Mouse (Mus musculus) midbrain, embryonic 16.5 days (tissue): ENCODE measurements around the gene Gm44790. TPM values are rescaled to one million over a fixed set of nuclear protein-coding genes. Genes with fewer than 3 reads are reported as not detected.
"Not testable (repeated sequence)": the region's sequence is repeated elsewhere in the genome, so short reads cannot be mapped to it uniquely, and the experiment has no call there.

Experiments
- ATAC-seq: fragments of 200-750 bp; cut with Nextera tagmentation; 2 replicates; pipeline ENCODE4 v1.8.0; 2017; ENCODE audit warnings: moderate TSS enrichment
- H3K27ac ChIP-seq: fragments of 300-500 bp; sonication (generic); 2 replicates; pipeline ENCODE4 v1.5.1; 2014; ENCODE audit warnings: mild to moderate bottlenecking, low read length, mixed read lengths
- H3K27me3 ChIP-seq: fragments of 300-500 bp; sonication (generic); 2 replicates; pipeline ENCODE4 v1.6.1; 2014; ENCODE audit warnings: low read depth, low read length, mixed read lengths; ENCODE audit not compliant: control insufficient read depth, insufficient read depth
- H3K36me3 ChIP-seq: fragments of 300-500 bp; sonication (generic); 2 replicates; pipeline ENCODE4 v1.6.1; 2014; ENCODE audit warnings: mild to moderate bottlenecking, low read length, moderate library complexity, mixed read lengths; ENCODE audit not compliant: control insufficient read depth, insufficient read depth
- H3K4me1 ChIP-seq: fragments of 300-500 bp; sonication (generic); 2 replicates; pipeline ENCODE4 v1.6.1; 2014; ENCODE audit warnings: mild to moderate bottlenecking, low read length, mixed read lengths; ENCODE audit not compliant: control insufficient read depth, insufficient read depth
- H3K4me2 ChIP-seq: fragments of 300-500 bp; sonication (generic); 2 replicates; pipeline ENCODE4 v1.6.1; 2014; ENCODE audit warnings: mild to moderate bottlenecking, low read length, mixed read lengths
- H3K4me3 ChIP-seq: fragments of 300-500 bp; sonication (generic); 2 replicates; pipeline ENCODE4 v1.5.1; 2014; ENCODE audit warnings: low read depth, mild to moderate bottlenecking, low read length, moderate library complexity, mixed read lengths
- H3K9ac ChIP-seq: fragments of 300-500 bp; sonication (generic); 2 replicates; pipeline ENCODE4 v1.6.1; 2014; ENCODE audit warnings: low read depth, low read length, mixed read lengths
- H3K9me3 ChIP-seq: fragments of 300-500 bp; sonication (generic); replicated peaks from 2 replicates; pipeline ENCODE4 v1.6.1; 2014; ENCODE audit warnings: mild to moderate bottlenecking, low read length, mixed read lengths; ENCODE audit not compliant: control insufficient read depth, poor library complexity, severe bottlenecking
- WGBS: fragments of 180-500 bp; shearing (Covaris S2); extraction: QIAGEN DNeasy Blood & Tissue Kit; methylation state at CpG from one replicate; pipeline ENCODE4 v1.1.7; 2014; 5-methylcytosine and 5-hydroxymethylcytosine counted together
- polyA plus RNA-seq: library from polyadenylated mRNA; unstranded; fragments of >200 nt; fragmentation: Nextera tagmentation; extraction: Ambion mirVana; gene quantifications from 2 replicates; pipeline ENCODE4 v1.2.1, GENCODE M21; 2015

Gm44790 gene
- polyA plus RNA-seq, 1 experiment from 2014 or later: not detected

DNA sequence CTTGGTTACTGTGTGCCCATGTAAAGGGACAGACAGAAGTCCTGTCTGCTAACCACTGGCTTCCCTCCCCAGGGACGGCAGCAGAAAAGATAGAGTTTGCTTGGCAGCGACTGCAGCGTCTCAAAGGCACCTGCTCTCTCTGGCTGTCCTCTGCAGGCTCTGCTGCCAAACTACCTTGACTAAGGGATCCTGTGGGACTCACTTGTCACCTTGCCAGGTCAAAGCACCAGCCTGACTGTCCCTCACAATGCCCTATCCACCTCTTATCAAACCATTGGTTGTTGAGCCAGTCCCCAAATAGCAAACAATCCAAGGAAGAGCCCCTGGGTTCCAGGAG lies 61.7 kb downstream of the Gm44790 start:
- Histone ChIP-seq H3K4me1 (peaks cover 16% of the 10 kb centered on the region), H3K9me3 (no peaks in the 10 kb centered on the region), H3K27ac (peak overlapping the region; percentile 95), H3K4me2 (peak overlapping the region; percentile 55; the same call in 1 of the 2 replicates), H3K27me3 (no peaks in the 10 kb centered on the region), H3K4me3 (no peak overlapping the region), H3K36me3 (no peaks in the 10 kb centered on the region), H3K9ac (peak overlapping the region; percentile 72; the same call in 1 of the 2 replicates)
- peak; percentile 6; the same call in 1 of the 2 replicates for ATAC-seq
- 23% methylated on average over 3 of the region's 3 CpGs for WGBS

DNA sequence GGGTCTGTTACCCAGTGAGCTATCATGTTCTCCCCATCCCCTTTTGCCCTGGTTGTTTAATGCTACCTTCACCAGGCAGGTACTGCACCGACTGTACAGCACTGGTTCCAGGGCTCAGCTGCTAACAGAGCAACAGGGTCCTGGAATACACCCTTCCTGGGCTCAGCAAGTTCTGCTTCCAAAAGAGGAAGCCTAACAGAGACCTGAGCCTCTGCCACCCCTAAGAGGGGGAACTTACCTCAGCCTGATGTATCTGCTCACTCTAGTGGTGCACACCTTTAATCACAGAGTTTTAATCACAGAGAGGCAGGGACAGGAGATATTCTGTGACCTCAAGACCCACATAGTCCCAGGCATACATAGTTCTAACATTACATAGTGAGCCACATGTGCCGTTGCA lies 63.5 kb downstream of the Gm44790 start:
- Histone ChIP-seq H3K9ac (no peak overlapping the region), H3K36me3 (no peaks in the 10 kb centered on the region), H3K4me1 (peaks cover 16% of the 10 kb centered on the region), H3K4me2 (no peak overlapping the region), H3K27me3 (no peaks in the 10 kb centered on the region), H3K4me3 (no peak overlapping the region), H3K9me3 (no peaks in the 10 kb centered on the region), H3K27ac (no peak overlapping the region)
- no peak for ATAC-seq
- 98% methylated on average over 2 of the region's 2 CpGs for WGBS

DNA sequence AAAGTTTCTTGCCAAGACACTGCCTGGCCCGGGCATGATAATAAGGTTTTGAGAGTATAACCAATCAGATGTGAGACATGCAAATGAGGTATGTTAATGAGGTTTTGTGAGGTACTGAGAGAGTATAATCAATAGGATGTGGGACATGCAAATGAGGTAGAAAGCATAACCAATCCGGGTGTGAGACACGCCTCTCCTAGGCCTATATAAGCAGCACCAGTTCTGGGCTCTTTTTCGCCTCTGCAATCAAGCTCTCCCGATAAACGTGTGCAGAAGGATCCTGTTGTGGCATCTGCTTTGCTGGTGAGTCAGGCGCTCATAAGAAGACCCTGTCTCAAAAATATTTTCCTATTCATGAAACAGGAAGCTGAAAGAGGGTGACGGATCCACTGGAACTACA lies 64.0 kb downstream of the Gm44790 start:
- not testable (repeated sequence) for H3K27me3 ChIP-seq, H3K9ac ChIP-seq, H3K4me2 ChIP-seq, H3K9me3 ChIP-seq, H3K36me3 ChIP-seq, ATAC-seq, H3K4me3 ChIP-seq, H3K27ac ChIP-seq
- WGBS: 90% methylated on average over 8 of the region's 8 CpGs
- peaks cover 16% of the 10 kb centered on the region for H3K4me1 ChIP-seq

DNA sequence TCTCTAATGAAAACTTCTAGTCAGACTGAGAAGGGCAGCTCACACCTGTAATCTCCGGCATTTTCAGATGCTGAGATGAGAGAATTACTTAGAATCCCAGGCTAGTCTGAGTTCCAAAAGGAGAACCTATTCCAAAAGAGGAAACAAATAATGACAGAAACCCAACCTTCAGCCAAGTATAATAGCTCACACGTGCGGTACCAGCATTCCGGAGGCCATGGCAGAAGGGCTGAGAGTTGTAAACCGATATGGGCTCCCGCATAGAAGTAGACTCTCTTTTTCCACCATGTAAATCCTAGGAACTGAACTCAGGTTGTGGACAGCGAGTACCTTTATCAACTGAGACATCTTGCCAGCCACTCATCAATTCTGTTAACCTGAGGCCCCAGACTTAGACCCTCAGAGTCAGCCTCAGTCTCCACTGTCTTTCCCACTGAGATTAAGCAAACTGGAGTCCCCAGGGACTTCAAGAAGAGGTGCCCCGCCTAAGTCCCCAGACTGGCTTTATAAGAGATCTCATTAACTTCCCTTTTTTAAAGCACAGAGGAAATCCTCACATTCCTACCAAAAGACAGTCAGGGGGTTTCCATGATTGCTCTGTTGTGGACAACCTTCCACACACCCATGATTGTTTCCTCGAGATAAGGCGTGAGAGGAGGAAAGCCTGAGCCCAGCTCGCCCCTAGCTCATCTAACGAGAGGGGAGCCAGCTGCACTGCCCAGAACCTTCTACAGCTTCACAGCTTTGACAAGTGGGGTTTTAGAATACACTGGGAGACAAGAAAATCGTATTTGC lies 67.2 kb downstream of the Gm44790 start:
- no peak overlapping the region for H3K4me2 ChIP-seq
- no peaks in the 10 kb centered on the region for H3K9me3 ChIP-seq
- no peaks in the 10 kb centered on the region for H3K36me3 ChIP-seq
- H3K27me3 ChIP-seq: no peaks in the 10 kb centered on the region
- H3K4me3 ChIP-seq: no peak overlapping the region
- no peak for ATAC-seq
- H3K4me1 ChIP-seq: no peaks in the 10 kb centered on the region
- no peak overlapping the region for H3K27ac ChIP-seq
- H3K9ac ChIP-seq: no peak overlapping the region
- 71% methylated on average over 13 of the region's 13 CpGs for WGBS

DNA sequence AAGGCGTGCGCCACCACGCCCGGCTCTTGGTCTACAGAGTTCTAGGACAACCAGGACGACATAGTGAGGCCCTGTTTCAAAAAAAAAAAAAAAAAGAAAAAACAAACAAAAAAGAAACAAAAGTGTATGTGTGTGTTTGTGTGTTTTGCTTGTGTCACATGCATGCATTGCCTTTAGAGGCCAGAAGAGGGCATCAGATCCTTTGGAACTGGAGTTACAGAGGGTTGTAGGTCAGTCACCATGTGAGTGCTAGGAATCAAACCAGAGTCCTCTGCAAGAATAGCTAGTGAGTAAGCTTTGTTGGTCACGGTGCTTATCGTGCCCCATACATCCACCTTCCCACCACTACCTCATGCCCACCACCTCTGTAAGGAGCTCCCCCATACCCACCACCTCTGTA lies 68.3 kb downstream of the Gm44790 start:
- no peak overlapping the region for H3K27ac ChIP-seq
- WGBS: 93% methylated on average over 7 of the region's 7 CpGs
- H3K9me3 ChIP-seq: no peaks in the 10 kb centered on the region
- no peak overlapping the region for H3K9ac ChIP-seq
- H3K4me1 ChIP-seq: no peaks in the 10 kb centered on the region
- H3K4me3 ChIP-seq: no peak overlapping the region
- H3K4me2 ChIP-seq: no peak overlapping the region
- H3K27me3 ChIP-seq: no peaks in the 10 kb centered on the region
- no peaks in the 10 kb centered on the region for H3K36me3 ChIP-seq
- no peak for ATAC-seq

Other genes with a start within 250 kb of the Gm44790 start
- gene Tgfa, start 231.4 kb upstream of the Gm44790 start, polyA plus RNA-seq: 13.1 and 14.7 TPM in 2 replicates
- gene Fam136a, start 61.0 kb upstream of the Gm44790 start, polyA plus RNA-seq: 120 and 124 TPM in 2 replicates
- 280 and 327 TPM in 2 replicates for gene Snrpg, start 55.4 kb upstream of the Gm44790 start, polyA plus RNA-seq
- 93.6 and 100 TPM in 2 replicates for gene Pcyox1, start 29.5 kb upstream of the Gm44790 start, polyA plus RNA-seq
- gene Tia1, start 22.4 kb upstream of the Gm44790 start, polyA plus RNA-seq: 313 and 356 TPM in 2 replicates
- 24.1 and 25.6 TPM in 2 replicates for gene C87436, start 11.7 kb downstream of the Gm44790 start, polyA plus RNA-seq
- 190 and 269 TPM in 2 replicates for gene Pcbp1, start 99.7 kb downstream of the Gm44790 start, polyA plus RNA-seq
- 0.45 and 0.62 TPM in 2 replicates for gene Asprv1, start 201.5 kb downstream of the Gm44790 start, polyA plus RNA-seq
- gene Mxd1, start 242.5 kb downstream of the Gm44790 start, polyA plus RNA-seq: 20.2 and 21.7 TPM in 2 replicates